Mouse (Mus musculus): ENCODE data around the gene BC035044. TPM values are rescaled to one million over a fixed set of nuclear protein-coding genes. Genes with fewer than 3 reads are reported as not detected.
"Not testable (repeated sequence)": the region's sequence is repeated elsewhere in the genome, so short reads cannot be mapped to it uniquely, and the experiment has no call there.

Gene BC035044
- total RNA-seq, 1 experiment from 2014 or later, result 109 TPM

DNA sequence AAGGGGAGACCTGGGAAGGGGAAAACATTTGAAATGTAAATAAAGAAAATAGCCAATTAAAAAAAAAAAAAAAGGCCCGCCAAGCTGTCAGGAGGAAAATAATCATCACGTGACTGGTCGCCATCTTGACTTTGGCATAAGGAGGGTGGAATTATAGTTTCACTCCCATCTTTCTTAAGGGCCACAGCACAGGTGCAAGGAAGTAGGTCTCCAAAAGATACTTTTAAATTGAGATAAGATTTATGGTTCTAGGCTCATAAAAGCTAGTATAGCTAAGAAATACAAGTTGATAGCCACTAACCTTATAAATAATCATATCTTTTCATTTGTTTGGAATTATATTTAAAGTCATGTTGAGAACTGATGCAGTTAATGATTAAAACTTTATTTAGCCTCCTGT, 36.0 kb downstream of the BC035044 start:
- no peak for ATAC-seq (replicated peaks in 1 of 2; ENCODE audit: insufficient read depth in 1 of 2, low FRiP score in 2 of 2, low TSS enrichment in 1 of 2, low read depth in 1 of 2, poor library complexity in 2 of 2, severe bottlenecking in 2 of 2)

DNA sequence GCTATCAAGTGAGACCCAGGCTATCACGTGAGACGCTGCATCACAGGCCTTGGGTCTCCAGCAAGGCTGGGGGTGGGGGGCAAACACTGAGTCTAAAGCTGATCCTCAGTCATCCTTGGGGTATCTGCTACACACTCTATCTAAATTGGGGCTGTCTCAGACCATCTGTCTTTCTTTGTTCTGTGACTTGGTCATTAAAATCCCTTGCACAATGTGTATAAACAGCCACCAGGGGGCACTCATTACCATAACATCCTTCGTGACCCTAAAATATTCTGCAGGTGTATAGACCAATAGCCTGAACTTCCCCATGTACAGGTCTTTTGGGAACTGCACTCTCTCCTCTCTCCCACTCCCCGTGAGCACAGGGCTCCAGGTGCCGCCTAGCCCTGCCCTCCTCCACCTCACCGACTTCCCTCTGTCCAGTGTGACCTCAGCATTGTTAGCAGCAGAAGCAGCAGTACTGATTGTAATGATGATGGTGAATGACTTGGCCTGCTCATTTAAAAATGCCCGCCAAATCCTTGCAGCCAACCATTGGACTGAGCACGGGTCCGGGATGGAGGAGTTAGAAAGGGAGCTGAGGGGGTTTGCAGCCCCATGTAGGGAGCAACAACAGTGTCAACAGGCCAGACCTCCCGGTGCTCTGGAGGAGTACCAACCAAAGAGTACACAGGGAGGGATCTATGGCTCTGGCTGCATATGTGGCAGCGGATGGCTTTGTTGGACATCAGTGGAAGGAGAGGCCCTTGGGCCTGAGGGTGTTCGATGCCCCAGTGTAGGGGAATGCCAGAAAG, 36.7 kb downstream of the BC035044 start:
- ATAC-seq (replicated peaks in 1 of 2; ENCODE audit: insufficient read depth in 1 of 2, low FRiP score in 2 of 2, low TSS enrichment in 1 of 2, low read depth in 1 of 2, poor library complexity in 2 of 2, severe bottlenecking in 2 of 2), result peak; percentile 29 to 66

DNA sequence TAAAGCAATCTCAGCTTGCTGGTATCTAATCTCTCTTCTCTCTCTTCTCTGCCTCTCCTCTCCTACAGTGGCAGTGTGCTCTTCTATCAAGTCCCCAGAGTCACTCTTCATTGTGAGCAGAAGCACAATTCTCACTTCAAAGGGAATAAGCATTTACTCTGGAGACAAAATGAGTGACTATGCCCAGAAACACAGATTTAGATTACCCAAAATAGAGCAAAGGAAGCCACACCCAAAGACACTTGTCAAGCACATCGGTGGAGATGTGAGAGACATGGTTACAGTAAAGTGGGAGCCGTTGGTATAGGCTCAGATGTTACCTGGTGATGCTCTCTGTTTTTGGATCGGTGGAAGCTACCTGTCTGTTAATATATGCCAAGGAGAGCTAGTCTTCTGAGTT, 38.2 kb downstream of the BC035044 start:
- no peak for ATAC-seq (replicated peaks in 1 of 2; ENCODE audit: insufficient read depth in 1 of 2, low FRiP score in 2 of 2, low TSS enrichment in 1 of 2, low read depth in 1 of 2, poor library complexity in 2 of 2, severe bottlenecking in 2 of 2)

DNA sequence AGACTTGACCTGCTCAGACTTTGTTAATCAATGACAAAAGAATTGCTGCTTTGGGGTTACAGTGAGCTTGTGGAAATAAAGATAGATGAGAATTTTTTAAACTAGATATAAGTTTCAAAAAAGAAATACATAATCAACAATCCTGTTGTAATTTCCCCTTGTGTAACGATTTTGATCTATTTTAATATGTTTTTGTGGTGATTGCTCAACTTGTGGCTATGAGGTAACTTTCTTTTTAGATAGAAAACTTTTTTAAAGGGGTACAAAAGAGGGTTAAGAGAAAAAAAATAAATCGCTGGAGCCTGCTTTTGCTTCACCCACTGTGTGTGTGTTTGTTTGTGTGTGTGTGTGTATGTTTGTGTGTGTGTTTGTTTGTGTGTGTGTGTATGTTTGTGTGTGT, 39.8 kb downstream of the BC035044 start:
- no peak for ATAC-seq (replicated peaks in 1 of 2; ENCODE audit: insufficient read depth in 1 of 2, low FRiP score in 2 of 2, low TSS enrichment in 1 of 2, low read depth in 1 of 2, poor library complexity in 2 of 2, severe bottlenecking in 2 of 2)

DNA sequence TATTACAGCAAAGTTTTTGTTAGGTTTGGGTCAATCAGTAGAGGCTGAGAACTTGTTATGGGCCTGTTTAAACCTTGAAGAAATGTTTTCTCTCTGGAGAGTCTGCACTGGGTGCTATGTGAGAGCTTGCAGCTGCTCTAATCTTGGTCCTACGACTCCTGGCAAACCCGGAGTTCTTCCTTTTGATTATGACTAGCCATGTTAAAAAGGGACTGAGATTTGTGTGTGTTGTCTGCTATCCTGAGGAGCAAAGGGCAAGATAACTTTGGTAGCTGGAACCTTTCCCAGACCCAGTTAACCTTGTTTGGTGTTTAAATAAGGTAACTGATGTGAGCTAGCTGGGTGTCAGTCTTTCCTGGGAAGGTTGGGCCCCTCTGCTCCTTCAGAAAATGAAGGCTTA, 40.3 kb downstream of the BC035044 start:
- no peak for ATAC-seq (replicated peaks in 1 of 2; ENCODE audit: insufficient read depth in 1 of 2, low FRiP score in 2 of 2, low TSS enrichment in 1 of 2, low read depth in 1 of 2, poor library complexity in 2 of 2, severe bottlenecking in 2 of 2)

DNA sequence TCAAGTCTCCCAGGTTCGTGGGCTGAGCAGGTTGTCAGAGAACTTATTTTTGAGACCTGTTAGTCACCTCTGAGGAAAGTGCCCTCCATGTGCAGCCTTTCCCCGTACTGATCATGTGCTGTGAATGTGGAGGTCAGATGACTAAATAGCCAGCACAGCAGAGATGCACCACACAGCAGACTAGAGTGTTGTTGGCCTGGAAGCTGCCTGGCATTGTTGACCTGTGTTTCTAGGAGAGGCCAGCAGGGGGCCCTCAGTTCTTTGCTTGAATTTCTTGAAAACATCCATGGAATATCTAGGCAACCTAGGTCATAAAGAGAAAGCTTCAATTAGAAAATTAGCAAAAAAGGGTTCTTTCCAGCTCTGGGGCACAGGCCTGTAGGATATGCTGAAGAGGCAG, 41.0 kb downstream of the BC035044 start:
- ATAC-seq (replicated peaks in 1 of 2; ENCODE audit: insufficient read depth in 1 of 2, low FRiP score in 2 of 2, low TSS enrichment in 1 of 2, low read depth in 1 of 2, poor library complexity in 2 of 2, severe bottlenecking in 2 of 2), result peak in 1 of 2 experiments; percentile 43; a peak in 1 of 4 replicates

DNA sequence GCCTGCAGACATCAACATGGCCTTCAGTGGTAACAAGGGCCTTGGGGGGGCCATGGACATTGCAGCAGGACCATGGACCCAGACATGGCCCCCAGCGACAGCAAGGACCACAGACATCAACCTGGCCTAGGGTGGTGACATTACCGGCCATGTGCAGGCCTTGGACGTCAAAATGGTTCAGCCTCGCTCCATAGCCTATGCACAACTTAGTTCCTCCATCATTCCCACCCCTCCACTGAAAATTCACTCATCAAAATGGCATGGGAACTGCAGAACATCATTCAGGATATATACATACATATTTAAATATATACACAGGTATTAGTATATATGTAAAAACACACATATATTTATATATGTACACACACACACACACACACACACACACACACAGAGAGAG, 43.5 kb downstream of the BC035044 start:
- ATAC-seq (replicated peaks in 1 of 2; ENCODE audit: insufficient read depth in 1 of 2, low FRiP score in 2 of 2, low TSS enrichment in 1 of 2, low read depth in 1 of 2, poor library complexity in 2 of 2, severe bottlenecking in 2 of 2), result no peak

DNA sequence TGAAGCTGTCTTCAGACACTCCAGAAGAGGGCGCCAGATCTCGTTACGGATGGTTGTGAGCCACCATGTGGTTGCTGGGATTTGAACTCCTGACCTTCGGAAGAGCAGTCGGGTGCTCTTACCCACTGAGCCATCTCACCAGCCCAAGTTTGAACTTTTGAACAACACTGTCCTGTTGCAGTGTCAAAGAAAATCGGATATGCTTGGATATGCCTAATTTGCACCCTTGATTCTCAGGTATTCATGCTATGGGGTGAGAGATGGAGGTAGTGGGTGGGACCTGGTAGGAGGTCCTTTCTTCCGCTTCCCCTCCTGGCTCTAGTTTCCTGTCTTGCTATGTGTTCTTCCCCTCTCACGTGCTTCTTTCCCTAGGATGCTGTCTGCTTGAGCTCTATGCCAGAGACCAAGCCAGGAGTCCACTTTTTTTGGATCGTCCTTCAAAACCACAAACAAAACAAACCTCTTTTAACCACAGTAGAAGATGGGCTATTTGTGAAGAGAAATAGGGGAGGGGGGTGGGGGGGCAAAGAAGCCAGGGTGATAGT, 44.9 kb downstream of the BC035044 start:
- no peak for ATAC-seq (replicated peaks in 1 of 2; ENCODE audit: insufficient read depth in 1 of 2, low FRiP score in 2 of 2, low TSS enrichment in 1 of 2, low read depth in 1 of 2, poor library complexity in 2 of 2, severe bottlenecking in 2 of 2)

DNA sequence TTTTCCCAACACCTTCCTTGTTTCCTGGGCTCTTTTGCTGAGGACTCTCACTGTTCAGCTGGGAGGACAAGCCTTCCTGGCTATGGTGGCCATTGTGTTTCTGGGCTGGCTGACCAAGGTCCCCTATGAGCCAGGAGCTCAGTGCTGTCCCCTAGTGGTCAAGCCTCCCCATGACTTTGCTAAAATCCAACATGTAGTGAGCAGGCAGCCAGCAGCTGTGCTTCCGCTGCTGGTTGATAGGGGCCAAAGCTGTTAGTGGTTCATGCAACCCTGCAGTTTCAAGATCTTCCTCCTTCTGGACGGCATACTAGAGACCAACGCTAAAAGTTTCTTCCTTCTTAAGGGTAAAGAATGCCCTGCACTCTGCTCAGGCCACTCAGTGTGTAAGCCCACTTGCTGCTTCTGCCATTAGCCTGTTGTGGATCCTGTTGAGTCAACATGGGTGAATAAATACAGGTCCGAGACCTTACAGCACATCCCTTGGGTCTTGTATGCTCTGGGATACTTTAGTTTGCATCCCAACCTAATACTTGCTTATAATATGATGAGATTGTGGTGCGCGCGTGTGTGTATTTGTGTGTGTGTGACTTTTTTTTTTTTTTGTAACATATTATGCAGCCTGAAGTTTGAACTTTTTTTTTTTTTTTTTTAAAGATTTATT, 45.5 kb downstream of the BC035044 start:
- peak; percentile 68 to 72 for ATAC-seq (replicated peaks in 1 of 2; ENCODE audit: insufficient read depth in 1 of 2, low FRiP score in 2 of 2, low TSS enrichment in 1 of 2, low read depth in 1 of 2, poor library complexity in 2 of 2, severe bottlenecking in 2 of 2)

DNA sequence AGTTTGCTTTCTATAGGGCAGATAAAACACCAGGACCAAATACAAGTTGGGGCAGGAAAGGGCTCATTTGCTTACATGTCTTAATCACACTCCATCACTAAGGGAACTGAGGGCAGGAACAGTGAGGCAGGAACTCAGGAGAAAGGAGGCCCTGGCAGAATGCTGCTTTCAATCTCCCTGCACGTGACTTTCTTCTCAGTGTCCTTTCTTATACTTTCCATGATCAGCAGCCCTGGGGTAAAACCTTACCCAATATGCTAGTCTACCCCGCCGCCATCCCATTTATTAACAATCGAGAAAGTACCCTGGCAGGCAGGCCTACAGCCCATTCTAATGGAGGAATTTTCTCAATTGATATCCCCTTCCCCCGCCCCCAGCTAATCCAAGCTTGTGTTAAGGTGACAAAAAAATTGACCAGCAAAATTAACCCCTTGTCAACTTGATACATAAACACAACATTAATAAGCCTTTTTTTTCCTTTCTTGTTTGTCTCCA, 46.3 kb downstream of the BC035044 start:
- no peak for ATAC-seq (replicated peaks in 1 of 2; ENCODE audit: insufficient read depth in 1 of 2, low FRiP score in 2 of 2, low TSS enrichment in 1 of 2, low read depth in 1 of 2, poor library complexity in 2 of 2, severe bottlenecking in 2 of 2)

DNA sequence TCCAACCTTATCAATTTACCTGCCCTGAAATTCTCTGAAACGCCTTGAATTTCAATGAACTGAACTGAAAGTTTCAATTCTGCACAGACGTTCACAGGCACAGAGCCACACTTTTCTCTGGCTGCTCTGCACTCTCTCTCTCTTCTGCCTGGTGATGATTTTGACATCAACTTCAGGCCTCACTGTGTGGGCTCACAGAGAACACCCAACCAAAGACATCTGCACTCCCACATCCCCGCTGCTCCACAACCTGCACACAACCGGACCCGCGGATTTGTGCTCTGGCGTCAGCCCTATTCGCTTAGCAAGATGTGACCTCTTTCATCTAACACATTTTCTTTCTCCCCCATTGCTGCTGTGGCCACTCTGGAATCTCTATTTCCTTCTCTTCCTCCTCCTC, 46.8 kb downstream of the BC035044 start:
- ATAC-seq (replicated peaks in 1 of 2; ENCODE audit: insufficient read depth in 1 of 2, low FRiP score in 2 of 2, low TSS enrichment in 1 of 2, low read depth in 1 of 2, poor library complexity in 2 of 2, severe bottlenecking in 2 of 2), result no peak

DNA sequence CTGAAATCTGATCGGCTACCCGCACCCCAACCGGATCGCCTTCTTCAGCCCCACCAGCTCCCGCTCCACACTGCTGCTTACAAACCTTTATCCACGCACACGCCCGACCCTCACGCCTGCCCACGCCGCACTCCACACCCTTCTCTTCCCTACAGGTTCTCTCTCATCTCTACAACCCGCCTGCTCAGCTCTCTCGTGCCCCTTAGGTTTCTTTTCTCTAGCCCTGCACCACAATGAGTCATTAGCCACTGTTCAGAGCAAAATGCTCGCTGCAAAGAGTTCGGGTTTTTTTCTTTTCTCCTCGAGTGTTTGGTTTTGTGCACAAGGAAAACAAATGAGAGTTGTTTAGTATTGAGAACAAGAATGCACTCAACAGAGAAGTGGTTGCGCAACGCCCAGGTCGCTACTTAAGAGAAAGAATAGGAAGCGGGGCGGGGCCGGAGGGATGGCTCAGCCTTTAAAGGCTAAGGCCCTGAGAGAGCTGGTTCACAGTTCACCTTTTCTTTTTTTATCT, 47.4 kb downstream of the BC035044 start:
- peak; percentile 18; a peak in 2 of 4 replicates for ATAC-seq (replicated peaks in 1 of 2; ENCODE audit: insufficient read depth in 1 of 2, low FRiP score in 2 of 2, low TSS enrichment in 1 of 2, low read depth in 1 of 2, poor library complexity in 2 of 2, severe bottlenecking in 2 of 2)

DNA sequence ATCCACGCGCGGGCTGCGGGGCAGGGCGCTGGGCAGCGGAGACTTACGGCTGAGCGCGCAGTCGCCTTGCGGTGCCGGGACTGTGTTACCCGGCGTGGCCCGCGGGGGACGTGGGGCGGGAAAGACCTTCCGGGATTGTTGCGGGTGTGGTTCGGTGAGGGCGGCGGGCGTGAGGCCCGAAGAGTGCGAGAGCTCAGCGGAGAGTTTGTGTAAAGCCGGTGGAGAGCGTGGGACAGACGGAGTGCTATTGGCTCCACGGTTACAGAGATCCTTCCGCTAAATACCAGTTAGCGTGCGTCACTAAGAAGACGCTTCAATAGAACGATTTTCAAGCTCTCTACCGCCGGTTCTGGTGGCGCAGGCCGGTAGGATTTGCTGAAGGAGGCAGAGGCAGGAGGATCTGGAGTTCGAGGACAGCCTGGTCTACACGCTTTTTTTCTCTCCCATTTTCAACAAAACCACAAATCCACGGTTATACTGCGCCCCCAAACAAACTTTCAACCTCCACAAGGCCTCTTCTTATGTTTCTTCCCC, 47.9 kb downstream of the BC035044 start:
- peak; percentile 51 to 60 for ATAC-seq (replicated peaks in 1 of 2; ENCODE audit: insufficient read depth in 1 of 2, low FRiP score in 2 of 2, low TSS enrichment in 1 of 2, low read depth in 1 of 2, poor library complexity in 2 of 2, severe bottlenecking in 2 of 2)

DNA sequence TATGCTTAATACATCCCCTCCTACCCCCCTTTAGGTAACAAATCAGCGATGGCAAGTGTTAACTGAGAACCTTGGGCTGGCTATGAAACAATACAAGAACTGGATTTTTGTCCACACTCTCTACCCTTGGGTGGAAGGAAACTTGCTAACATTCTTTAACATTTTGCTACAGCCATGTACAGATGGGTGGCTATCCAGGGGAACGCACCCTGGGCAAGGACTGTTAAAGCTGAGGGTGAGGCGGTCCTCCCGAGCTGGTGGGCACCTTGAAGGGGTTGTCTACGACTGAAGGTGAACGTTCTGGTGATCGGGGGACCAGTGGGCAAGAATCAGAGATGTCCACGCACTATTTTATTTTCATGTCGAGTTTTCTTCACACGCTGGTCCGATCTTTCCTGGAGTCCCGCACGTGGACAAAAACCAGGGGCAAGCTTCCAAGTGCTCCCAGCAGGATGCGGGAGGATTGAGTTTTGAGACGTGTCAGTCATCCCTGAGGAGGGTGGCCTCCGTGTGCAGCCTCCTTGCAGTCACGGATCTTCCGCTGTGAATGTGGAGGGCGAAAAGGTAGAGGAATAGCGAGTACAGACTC, 48.5 kb downstream of the BC035044 start:
- no peak for ATAC-seq (replicated peaks in 1 of 2; ENCODE audit: insufficient read depth in 1 of 2, low FRiP score in 2 of 2, low TSS enrichment in 1 of 2, low read depth in 1 of 2, poor library complexity in 2 of 2, severe bottlenecking in 2 of 2)

DNA sequence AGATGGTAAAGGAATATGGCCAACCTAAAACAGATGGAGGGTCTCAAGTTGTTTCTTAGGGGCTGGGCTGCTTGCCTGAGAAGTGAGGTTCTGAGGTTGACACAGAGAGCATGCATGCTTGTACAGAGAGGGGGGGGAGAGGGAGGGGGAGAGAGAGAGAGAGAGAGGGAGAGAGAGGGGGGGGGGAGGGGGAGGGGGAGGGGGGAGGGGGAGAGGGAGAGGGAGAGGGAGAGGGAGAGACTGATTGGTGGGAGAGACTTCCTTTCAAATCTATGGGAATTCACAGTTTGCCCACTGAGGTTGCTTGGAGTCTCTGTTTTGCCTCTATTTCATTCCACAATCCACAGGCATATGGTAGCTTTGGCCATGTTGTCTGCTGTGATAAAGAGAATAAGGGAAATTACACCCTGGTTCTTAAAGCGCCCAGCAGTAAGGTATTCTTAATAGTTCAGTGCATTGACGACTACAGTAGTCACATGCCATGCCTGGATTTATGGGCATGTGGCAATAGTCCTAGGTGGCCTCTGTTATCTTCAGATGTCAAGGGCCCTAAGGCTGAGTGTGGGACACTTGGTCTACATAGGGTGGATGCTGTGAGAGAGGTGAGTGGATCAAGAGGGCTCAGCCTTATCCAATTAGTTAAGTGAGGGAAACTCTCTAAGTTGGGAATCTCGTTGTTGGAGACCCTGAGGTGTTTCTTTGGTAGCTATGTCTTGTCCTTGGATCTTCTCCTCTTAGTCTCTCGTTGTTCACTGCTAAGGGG, 49.4 kb downstream of the BC035044 start:
- ATAC-seq (replicated peaks in 1 of 2; ENCODE audit: insufficient read depth in 1 of 2, low FRiP score in 2 of 2, low TSS enrichment in 1 of 2, low read depth in 1 of 2, poor library complexity in 2 of 2, severe bottlenecking in 2 of 2), result no peak

DNA sequence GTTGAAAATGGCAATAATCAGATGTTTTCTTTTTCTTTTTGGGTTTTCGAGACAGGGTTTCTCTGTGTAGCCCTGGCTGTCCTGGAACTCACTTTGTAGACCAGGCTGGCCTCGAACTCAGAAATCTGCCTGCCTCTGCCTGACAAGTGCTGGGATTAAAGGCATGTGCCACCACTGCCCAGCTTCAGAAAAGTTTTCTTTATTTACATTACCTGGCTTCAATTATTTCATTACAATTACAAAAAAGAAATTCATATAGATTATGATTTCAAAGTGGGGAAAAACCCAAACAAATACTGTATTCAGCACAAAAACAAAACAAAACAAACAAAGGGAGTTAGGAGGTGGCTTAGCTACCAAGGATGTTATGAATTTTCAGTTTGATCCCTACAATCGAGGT, 50.3 kb downstream of the BC035044 start:
- not testable (repeated sequence) for ATAC-seq (replicated peaks in 1 of 2; ENCODE audit: insufficient read depth in 1 of 2, low FRiP score in 2 of 2, low TSS enrichment in 1 of 2, low read depth in 1 of 2, poor library complexity in 2 of 2, severe bottlenecking in 2 of 2)

DNA sequence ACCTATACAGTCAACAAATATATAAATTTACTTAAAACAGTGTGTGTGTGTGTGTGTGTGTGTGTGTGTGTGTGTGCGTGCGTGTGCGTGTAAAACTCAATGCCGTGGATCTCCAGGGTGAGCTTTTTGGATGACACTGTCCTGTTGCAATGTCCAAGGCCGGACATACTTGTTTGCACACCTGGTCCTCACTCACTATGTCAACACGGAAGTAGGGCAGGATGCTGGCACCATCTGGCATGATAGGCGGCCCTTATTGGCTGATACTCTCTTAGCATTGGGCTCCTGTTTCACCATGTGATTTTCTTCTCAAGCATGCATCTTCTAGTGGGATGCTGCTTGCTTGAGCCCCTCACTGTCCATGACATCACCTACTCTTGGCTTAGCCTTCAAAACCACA, 51.0 kb downstream of the BC035044 start:
- ATAC-seq (replicated peaks in 1 of 2; ENCODE audit: insufficient read depth in 1 of 2, low FRiP score in 2 of 2, low TSS enrichment in 1 of 2, low read depth in 1 of 2, poor library complexity in 2 of 2, severe bottlenecking in 2 of 2), result no peak

Measured in hematopoietic stem cell, adult 5-6 weeks (primary cell).